Mouse (Mus musculus) megakaryocyte, embryonic 14.5 days (primary cell): ENCODE measurements around the gene Slc26a11.

Experiments used
- FLI1 ChIP-seq: IDR thresholded peaks from 2 replicates; pipeline ENCODE4 v1.6.1; 2012; ENCODE audit warnings: low read length, inconsistent platforms, mixed read lengths
- GATA1 ChIP-seq: IDR thresholded peaks from 3 replicates; pipeline ENCODE4 v1.6.1; 2012; ENCODE audit warnings: mixed read lengths, low read length, inconsistent platforms, borderline replicate concordance

DNA sequence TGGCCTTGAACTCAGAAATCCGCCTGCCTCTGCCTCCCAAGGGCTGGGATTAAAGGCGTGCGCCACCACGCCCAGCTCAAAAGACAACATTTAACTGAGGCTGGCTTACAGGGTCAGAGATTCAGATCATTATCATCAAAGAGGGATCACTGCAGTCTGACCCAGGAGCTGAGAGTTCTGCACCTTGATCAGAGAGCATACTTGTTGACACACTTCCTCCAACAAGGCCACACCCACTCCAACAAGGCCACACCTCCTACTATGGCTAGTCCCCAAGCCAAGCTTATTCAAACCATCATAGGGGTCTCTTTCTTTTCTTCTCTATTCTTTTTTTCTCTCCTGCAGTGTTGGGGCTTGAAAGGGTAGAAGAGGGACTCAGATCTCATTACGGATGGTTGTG lies 30.9 kb downstream of the Slc26a11 start:
- TF ChIP-seq GATA1, result no peak
- no peak for TF ChIP-seq FLI1
